Mouse (Mus musculus): ENCODE results near the gene Aldh1l1. TPM values are rescaled to one million over a fixed set of nuclear protein-coding genes. Genes with fewer than 3 reads are reported as not detected.

Aldh1l1 gene
- total RNA-seq (2021) = 10 to 100 TPM; 40.1 to 43.6 TPM
- long read RNA-seq, full-length matches to known transcripts = 51 of 66 reads
- long read RNA-seq, partial matches to known transcripts = 12 of 66 reads
- long read RNA-seq, other reads (novel, unspliced or antisense) = 3 of 66 reads

DNA sequence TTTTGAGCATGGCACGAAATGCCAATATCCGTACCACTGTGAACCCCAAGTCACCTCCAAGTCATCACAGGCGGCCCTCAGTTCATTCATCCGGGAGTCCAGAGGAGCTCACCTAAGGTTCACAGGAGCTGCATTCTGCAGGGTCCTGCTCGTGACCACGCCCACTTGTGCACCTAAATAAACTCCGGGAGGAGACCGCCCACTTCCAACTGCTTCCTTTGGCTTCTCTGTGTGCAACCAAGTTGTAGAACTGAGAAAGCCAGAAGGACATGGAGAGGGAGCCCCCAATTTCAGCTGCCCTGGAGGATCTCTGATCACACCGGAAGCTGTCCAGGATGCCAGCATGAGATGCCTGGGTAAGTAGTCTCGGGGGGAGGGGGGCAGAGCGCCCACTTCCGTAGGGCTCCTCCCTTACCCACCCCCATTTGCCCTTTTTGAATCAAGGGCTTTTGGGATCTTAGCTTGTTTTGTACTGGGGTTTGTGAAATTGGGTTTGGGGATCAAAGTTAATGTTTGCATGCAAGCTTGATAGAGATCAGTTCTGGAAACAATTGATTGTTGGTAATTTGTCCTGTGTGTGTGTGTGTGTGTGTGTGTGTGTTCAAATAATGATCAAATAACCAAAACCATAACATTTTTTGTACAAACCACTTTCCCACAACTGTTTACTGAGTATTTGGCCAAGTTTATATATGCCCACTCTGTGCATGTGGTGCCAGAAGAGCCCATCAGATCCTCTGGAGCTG is at the start of gene Aldh1l1:
Gene Aldh1l1 (plus strand): TSS at position 252 of the 746 bp plus-strand sequence.
- no peak for DNase-seq (ENCODE audit: low spot score in 2 of 2)

DNA sequence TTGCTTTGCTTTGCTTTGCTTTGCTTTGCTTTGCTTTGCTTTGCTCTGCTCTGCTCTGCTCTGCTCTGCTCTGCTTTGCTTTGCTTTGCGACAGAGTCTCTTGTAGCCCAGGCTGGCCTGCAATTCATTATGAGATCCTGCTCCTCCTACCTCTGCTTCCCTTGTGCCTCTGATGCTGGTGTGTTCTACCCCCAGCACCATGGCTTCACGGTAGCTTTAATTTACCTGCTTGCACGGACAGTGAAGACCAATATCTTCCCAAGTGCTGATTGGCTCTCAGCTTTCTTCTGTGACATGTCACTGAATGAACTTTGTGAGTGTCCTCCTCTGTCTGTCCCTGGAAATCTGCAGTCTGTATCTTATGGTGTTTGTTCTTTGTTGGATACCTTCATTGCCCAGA is 49.2 kb upstream of the Aldh1l1 start:
- DNase-seq (ENCODE audit: low spot score in 2 of 2) = no peak

DNA sequence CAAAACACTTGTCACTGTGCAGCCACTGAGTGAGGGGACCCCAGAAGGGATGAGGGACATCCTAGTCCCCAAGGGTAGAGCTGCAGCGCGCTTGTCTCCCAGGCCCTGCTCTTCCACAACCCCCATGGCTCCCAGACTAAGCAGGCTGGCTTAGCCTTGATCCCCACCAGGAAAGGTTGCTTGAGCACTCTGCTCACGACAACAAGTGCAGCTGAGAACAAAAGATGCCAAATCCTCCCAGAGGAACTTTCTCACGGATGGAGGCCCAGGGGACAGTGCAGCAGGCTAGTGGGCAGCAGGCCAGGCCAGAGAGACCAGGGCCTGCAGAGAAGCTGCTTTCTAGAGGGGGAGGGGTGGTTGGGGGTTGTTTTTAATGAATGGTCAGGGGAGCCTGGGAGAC is 39.3 kb upstream of the Aldh1l1 start:
- DNase-seq (ENCODE audit: low spot score in 2 of 2) = no peak

DNA sequence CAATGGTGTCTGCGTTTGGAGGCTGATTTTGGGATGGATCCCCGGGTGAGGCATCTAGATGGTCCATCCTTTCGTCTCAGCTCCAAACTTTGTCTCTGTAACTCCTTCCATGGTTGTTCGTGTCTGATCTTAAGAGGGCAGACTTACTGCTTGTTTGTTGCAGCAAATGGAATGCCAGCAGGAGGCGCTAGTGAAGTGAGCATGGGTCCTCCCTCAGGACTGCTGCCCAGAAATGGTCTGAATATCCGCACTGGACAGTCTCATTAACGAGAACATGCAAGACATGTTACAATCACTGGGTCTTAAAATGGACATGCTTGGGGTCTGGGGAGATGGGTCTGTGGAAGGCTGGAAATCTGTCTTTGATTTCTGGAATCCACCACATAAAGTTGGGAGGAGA is 36.0 kb upstream of the Aldh1l1 start:
- peak; percentile 45 to 92 for DNase-seq (ENCODE audit: low spot score in 2 of 2)

DNA sequence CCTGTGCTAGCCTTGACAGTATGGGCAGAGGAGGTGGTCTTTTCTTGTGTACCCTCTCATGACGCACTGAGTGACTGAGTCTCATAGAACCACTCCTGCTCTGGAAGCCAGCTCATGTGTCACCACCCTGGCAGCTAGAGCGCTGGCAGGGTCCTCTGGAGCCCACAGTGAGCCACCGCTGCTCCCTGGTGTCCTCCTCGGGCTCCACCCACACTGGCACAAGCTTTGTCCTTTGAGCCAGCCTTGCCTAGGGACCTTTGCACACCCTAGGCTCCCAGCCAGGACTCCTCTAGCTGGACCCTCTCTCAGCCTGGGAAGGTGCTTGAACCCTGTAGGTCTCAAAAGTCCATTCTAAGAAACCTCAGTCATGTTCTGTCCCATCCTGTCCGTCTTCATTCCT is 35.5 kb upstream of the Aldh1l1 start:
- peak in 1 of 2 experiments; percentile 38 for DNase-seq (ENCODE audit: low spot score in 2 of 2)

DNA sequence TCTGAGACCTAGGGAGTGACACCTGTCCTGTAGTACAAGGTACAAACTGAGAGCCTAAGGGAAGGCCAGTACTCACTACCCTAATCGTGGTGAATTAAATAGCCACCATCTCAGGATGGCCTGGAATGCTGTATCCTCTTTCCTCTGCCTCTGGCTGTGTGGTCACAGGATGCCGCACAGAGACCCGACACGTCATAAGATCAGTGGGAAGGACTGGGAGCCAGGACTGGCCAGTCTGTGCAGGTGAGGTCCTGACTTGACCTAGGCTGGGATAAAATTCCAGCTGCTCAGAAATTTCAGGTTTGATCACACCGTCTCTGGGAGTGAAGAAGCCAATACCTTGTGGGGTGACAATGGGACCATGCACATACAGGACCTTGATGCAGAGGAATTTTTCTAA is 34.7 kb upstream of the Aldh1l1 start:
- DNase-seq (ENCODE audit: low spot score in 2 of 2) = no peak

DNA sequence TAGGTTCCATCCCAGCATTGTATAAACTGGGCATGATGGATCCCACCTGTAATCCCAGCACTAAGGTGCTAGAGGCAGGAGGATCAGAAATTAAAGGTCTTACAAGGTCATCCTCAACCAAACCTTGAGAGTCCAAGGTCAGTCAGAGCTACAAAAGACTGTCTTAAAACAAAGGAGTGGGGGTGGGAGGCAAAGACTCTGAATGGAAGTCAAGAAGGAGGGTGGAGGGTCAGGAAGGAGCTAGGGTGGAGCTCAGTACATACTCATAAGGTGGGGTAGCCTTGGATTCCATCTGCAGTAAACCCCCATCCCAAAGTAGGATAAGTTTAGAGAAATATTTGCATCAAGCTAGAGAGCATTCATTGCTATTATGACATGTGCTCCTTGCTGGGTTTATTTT is 33.6 kb upstream of the Aldh1l1 start:
- no peak for DNase-seq (ENCODE audit: low spot score in 2 of 2)

DNA sequence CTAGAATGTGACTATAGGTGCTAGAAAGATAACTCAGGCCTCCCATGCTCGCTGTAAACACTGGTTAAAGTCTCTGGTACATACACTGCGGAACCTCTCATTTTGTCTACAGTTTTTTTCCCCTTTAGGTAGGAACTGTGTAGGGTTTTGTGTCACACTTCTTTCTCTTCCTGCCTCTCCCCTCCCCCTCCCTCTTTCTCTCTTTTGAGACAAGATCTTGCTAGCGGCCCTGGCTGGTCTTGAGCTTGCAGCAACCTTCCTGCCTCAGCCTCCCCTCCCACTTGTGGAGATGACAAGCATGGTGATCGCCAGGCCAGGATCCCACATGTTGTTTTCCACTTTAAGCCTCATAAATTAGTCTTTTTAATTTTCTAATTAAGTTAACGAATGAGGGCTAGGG is 32.5 kb upstream of the Aldh1l1 start:
- no peak for DNase-seq (ENCODE audit: low spot score in 2 of 2)

DNA sequence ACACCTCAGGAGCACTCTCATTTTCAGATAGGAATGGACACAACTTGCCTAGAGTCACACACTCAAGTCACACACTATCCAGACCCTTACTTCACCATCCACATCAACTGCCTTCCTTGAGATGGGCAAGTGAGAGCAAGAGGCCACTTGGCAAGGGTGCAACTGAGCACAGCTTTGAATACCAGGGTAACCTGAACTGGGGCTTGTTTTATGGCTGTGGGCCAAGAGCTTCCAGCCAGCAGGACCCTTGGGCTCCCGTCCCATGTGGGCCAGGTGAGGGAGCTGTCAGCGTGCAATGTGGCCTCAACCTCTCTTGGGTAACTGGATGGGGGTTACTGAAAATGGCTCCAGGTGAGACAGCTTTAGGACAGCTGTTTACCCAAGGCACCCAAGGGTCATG is 28.8 kb upstream of the Aldh1l1 start:
- no peak for DNase-seq (ENCODE audit: low spot score in 2 of 2)

DNA sequence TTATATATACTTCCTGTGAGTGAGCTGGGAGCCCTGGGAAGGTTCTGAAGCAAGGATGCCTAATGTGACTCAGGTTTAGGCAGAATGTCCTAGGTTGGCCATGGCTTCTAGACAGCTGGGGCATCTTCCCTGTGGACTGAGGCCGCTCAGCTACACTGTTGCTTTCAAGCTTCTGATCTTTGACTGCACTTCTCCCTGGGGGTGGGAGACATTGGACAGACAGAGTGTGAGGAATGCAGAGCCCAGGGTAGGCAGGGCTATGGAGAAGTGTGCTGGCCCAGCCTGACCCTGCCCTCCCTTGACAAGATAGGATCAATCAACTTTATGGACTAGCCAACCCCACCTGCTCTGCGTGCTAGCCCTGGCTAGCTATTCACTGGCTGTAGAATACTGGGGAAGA is 25.0 kb upstream of the Aldh1l1 start:
- DNase-seq (ENCODE audit: low spot score in 2 of 2) = no peak

DNA sequence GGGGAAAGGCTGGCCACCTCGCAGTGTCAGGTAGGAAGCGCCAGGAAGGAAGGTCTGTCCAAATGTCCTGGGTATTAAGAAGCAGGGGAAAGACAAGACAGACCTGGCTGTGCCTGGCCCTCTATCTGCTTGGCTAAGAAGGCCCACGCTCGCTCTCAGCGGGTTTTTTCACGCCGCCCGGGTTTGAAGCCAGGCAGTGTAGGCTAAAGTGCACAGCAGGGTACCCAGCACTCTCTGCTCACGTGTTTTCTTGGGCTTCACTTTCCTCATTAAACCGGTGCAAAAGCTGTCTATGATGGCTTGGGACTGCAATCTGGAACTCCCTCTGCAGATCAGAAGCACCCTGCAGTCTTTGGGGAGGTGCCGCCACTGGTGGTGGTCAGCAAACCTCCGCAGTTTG is 24.5 kb upstream of the Aldh1l1 start:
- DNase-seq (ENCODE audit: low spot score in 2 of 2) = no peak

DNA sequence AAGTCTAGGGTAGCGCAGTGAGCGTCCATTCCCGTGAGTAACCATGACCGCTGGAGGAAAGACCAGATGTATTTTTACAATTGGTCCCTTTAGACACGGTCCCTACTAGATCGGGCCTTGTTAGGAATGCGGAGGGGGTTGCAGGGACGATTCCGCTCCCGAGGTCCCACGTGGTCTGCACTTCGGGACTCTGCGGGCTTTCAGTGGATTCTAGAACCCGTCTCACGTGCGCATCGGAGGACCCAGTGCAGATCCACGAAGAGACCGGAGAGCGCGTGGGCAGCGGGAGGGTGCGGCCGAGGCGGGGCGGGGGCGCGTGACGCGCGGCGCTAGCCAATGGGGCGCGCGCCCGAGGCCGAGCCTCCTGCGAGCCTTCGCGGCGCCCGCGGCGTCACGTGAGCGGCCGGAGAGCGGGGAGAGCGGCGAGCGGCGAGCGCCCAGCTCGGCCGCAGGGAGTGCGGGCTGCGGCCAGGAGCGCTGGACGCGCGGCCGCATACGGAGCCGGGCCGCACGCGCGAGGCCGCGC is 24.0 kb upstream of the Aldh1l1 start, which contains the start of gene Klf15:
Gene Klf15 (plus strand): TSS at position 396 of the 526 bp plus-strand sequence.
- peak; percentile 84 to 92 for DNase-seq (ENCODE audit: low spot score in 2 of 2)

DNA sequence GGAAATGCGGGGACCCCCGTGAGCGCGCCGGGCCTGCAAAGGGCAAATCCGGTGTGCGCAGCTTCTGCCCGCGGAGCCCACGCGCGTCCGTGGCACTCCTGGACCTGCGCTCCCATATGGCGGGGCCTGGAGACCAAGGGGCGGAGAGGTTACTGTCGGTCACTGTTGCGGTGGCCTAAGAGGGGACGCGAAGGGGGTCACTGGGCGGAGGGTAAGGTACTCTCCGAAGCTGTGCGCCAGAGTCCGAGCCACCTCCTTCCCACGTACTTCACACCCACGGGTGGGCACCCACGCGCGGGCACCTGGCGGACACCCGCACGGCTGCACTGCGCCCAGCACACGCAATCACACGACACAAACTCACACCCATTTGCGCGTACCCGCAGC is 23.4 kb upstream of the Aldh1l1 start:
- peak in 1 of 2 experiments; percentile 45 for DNase-seq (ENCODE audit: low spot score in 2 of 2)

DNA sequence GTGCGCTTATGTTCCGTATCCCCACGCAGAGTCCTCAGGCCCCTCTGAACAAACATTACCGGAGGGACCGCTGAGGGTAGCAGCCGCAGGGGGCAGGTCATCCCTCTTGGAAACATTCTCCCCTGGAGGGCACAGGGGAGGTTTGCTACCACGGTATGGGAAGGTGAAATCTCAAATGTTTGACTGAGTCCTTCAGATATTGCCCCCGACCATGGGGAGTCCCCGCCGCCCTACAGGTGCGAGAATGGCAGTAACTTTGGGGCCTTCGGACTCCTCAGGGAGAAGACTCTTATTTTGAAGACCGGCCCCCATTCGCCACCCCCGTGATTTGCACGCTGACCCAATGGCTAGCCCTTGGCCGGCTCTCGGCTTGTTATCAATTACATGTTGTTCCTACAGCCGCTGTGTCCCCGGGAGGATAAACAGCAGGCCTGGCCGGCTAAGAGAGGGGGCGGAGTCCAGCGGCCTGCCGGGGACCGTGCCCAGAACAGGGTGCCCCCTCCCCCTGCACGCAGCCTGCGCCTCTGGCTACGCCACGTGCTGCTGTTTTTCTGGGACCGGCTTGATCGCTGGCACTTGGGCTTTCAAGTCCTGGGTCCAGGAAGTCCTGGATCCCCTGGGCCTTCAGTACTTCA is 22.9 kb upstream of the Aldh1l1 start:
- peak; percentile 85 to 93 for DNase-seq (ENCODE audit: low spot score in 2 of 2)

DNA sequence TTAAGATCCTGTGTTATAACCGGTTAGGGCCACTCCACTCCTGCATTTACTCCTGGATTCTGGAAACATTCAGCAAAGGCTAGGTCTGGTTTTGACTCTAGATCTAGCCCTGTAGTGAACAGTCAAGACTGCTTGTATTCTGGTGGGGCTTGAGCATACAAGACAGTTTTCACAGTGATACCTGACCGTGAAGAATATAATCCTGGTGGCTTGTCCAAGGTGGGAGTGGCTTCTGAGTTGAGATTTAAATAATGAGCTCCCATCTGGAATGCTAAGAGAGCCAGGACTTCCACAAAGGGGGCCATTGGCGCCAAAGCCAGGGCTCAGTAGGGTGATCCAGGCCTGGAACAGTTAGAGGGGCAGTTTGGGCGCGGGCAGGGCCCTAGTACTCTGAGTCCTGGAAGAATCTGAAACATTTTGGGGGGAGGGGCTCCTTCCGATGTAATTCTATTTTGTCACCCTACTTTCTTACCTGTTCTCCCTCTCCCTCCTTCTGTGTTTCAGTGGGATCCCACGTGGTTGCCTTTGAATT is 22.3 kb upstream of the Aldh1l1 start:
- DNase-seq (ENCODE audit: low spot score in 2 of 2) = peak in 1 of 2 experiments; percentile 47

DNA sequence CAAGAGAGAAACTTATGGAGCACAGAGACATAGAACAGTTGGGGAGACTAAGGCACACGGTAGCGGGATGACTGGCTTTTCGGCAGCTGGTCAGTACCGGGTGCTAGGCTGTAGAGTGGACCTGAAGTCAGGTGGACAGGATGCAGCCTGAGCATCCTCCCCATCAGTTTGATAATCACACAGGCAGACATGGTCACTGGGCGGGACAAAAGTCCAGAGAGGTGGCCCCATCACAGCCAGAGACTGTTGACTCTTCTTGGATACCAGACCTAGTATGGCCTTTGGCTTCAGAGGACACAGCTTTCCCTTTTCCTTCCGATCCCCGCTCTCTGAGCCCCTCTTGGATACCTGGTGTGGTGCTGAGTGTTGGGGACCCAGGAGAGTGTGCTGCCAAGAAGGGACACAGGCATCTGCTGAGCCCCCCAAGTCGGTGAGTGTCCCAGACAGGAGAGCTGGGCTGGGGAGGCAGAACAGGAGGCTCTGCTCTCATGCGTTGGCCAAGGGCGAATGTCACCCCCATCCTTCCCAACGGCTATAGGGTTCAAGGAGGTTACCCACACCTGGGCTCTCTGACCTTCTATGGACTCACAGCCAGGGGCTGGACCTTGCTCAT is 21.1 kb upstream of the Aldh1l1 start:
- no peak for DNase-seq (ENCODE audit: low spot score in 2 of 2)

DNA sequence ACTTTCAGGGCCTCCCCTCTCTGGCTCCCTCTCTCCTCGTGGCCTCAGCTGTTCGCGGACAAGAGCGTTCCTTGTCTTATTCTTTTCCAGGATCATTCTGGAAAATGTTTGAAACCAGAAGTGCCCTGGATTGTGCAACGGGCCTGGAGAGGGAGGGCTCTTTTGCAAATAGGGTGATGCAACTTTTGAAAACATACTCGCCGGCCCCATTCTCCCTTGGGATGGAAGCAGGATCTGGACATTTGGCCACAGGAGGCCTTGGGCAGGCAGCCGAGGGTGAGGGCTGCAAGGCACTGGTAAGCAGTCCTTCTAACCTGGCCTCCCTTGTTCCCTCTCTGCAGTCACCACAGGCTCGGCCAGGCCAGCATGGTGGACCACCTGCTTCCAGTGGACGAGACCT is 20.1 kb upstream of the Aldh1l1 start:
- no peak for DNase-seq (ENCODE audit: low spot score in 2 of 2)

DNA sequence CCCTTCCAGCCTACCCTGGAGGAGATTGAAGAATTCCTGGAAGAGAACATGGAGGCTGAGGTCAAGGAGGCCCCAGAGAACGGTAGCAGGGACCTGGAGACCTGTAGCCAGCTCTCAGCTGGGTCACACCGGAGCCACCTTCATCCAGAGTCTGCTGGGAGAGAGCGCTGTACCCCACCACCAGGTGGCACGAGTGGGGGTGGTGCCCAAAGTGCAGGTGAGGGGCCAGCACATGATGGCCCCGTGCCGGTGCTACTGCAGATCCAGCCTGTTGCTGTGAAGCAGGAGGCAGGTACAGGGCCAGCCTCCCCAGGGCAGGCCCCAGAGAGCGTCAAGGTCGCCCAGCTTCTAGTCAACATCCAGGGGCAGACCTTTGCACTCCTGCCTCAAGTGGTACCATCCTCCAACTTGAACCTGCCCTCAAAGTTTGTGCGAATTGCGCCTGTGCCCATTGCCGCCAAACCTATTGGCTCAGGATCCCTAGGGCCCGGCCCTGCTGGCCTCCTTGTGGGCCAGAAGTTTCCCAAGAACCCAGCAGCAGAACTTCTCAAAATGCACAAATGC is 19.3 kb upstream of the Aldh1l1 start:
- DNase-seq (ENCODE audit: low spot score in 2 of 2) = no peak

DNA sequence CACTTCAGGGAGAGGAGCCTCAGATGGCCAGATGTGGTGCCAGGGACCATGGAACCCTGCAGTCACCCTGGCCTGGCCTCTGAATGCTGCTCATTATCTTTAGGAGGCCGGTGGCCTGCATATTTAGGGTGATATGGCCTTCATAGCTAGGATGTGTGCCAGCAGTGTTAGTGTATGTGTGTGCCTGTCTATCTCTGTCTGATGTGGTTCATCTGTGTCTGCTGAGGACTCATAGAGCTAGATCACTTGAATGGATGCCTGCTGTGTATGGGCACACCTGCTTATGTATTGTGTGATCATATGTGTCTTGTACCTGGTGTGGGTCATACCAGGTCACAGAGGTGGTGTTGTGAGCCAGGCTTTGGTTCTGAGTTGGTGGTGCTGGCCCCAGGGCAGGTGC is 18.0 kb upstream of the Aldh1l1 start:
- DNase-seq (ENCODE audit: low spot score in 2 of 2) = no peak

DNA sequence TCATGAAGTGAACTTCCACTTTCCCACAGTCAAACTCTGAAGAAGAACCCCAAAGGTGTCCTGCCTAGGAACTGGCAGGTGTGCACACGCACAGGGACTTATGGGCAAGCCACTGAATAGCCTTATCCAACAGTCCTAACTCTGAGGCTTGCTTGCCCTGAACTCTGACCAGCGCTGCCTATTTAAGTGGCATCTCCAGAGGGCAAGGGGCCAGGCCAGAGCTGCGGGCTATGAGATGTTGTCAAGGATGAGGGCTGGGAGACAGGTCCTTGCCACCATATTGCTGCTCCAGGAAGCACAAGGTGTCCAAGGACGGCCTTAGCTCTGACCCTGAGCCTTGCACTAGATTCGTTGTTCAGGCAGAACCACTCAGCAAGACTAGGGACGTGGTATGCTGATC is 17.2 kb upstream of the Aldh1l1 start:
- DNase-seq (ENCODE audit: low spot score in 2 of 2) = no peak

DNA sequence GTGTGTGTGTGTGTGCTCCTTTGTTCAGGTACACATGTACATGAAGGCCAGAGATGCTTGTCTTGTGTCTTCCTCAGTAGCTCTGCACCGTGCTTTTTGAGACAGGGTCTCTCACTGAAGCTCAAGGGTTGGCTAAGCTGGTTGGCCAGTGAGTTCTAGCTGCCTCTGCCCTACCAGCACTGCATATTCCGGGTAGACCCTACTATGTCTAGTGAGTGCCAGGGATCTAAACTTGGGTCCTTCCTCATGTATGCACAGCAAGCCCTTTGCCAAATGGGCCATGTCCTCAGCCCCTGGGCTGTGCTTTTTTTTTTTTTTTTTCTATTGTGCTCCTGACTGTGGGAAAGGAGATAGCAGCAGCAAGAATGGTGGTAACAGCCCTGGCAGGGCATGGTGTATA is 16.0 kb upstream of the Aldh1l1 start:
- DNase-seq (ENCODE audit: low spot score in 2 of 2) = no peak

Data from layer of hippocampus, adult 18-20 months (tissue).